Mouse (Mus musculus) forebrain, embryonic 11.5 days (tissue): ENCODE data around the gene Rtkn2. TPM values are rescaled to one million over a fixed set of nuclear protein-coding genes. Genes with fewer than 3 reads are reported as not detected.

ENCODE experiments used
- ATAC-seq: fragments of 200-750 bp; cut with Nextera tagmentation; replicated peaks from 2 replicates; pipeline ENCODE4 v1.8.0; 2017; ENCODE audit warnings: moderate TSS enrichment; ENCODE audit not compliant: low FRiP score
- DNase-seq: peaks from one replicate; pipeline ENCODE4 v3.0.0-alpha.2; 2017; ENCODE audit warnings: low spot score
- H3K27ac ChIP-seq: fragments of 300-500 bp; sonication (generic); 2 replicates; pipeline ENCODE4 v1.5.1; 2014; ENCODE audit warnings: low read depth, low read length
- H3K27me3 ChIP-seq: fragments of 300-500 bp; sonication (generic); 2 replicates; pipeline ENCODE4 v1.6.1; 2014; ENCODE audit warnings: mild to moderate bottlenecking, low read length, mixed read lengths; ENCODE audit not compliant: control insufficient read depth, insufficient read depth
- H3K36me3 ChIP-seq: fragments of 300-500 bp; sonication (generic); 2 replicates; pipeline ENCODE4 v1.6.1; 2014; ENCODE audit warnings: mild to moderate bottlenecking, low read length, moderate library complexity, mixed read lengths; ENCODE audit not compliant: control insufficient read depth, insufficient read depth
- H3K4me1 ChIP-seq: fragments of 300-500 bp; sonication (generic); replicated peaks from 2 replicates; pipeline ENCODE4 v1.6.1; 2014; ENCODE audit warnings: low read length, mixed read lengths; ENCODE audit not compliant: control insufficient read depth, insufficient read depth
- H3K4me2 ChIP-seq: fragments of 300-500 bp; sonication (generic); 2 replicates; pipeline ENCODE4 v1.6.1; 2014; ENCODE audit warnings: low read depth, mild to moderate bottlenecking, low read length, moderate library complexity, mixed read lengths; ENCODE audit not compliant: severe bottlenecking
- H3K4me3 ChIP-seq: fragments of 300-500 bp; sonication (generic); 2 replicates; pipeline ENCODE4 v1.5.1; 2014; ENCODE audit warnings: low read depth, low read length
- H3K9ac ChIP-seq: fragments of 300-500 bp; sonication (generic); 2 replicates; pipeline ENCODE4 v1.6.1; 2014; ENCODE audit warnings: low read length
- H3K9me3 ChIP-seq: fragments of 300-500 bp; sonication (generic); 2 replicates; pipeline ENCODE4 v1.6.1; 2016; ENCODE audit warnings: low read length, mixed read lengths; ENCODE audit not compliant: control insufficient read depth
- WGBS: fragments of 180-500 bp; shearing (Covaris S2); extraction: QIAGEN DNeasy Blood & Tissue Kit; methylation state at CpG from one replicate; pipeline ENCODE4 v1.1.7; 2014; 5-methylcytosine and 5-hydroxymethylcytosine counted together
- polyA plus RNA-seq: library from polyadenylated mRNA; unstranded; fragments of >200 nt; fragmentation: Nextera tagmentation; extraction: Ambion mirVana; gene quantifications from 2 replicates; pipeline ENCODE4 v1.2.1, GENCODE M21; 2014

Rtkn2 gene
- polyA plus RNA-seq, 1 experiment from 2014 or later = 28.5 TPM

- ATAC-seq (no peak), DNase-seq (no peak)
- H3K4me3 ChIP-seq = no peak overlapping the region
- H3K9ac ChIP-seq = no peak overlapping the region
- H3K27ac ChIP-seq = no peak overlapping the region
- H3K4me1 ChIP-seq = no peaks in the 10 kb centered on the region
- no peaks in the 10 kb centered on the region for H3K9me3 ChIP-seq
- H3K4me2 ChIP-seq = no peak overlapping the region
- 94% methylated on average over 3 of the region's 3 CpGs for WGBS
- H3K36me3 ChIP-seq = no peaks in the 10 kb centered on the region
- H3K27me3 ChIP-seq = no peaks in the 10 kb centered on the region
These were observed 99.3 kb downstream of the Rtkn2 start for GRCm38 (mm10) chr10:68078708-68079107.

- H3K9ac ChIP-seq = no peak overlapping the region
- H3K36me3 ChIP-seq = no peaks in the 10 kb centered on the region
- H3K4me3 ChIP-seq = no peak overlapping the region
- no peaks in the 10 kb centered on the region for H3K27me3 ChIP-seq
- H3K4me2 ChIP-seq = no peak overlapping the region
- 88% methylated on average over 10 of the region's 10 CpGs for WGBS
- H3K9me3 ChIP-seq = no peaks in the 10 kb centered on the region
- no peaks in the 10 kb centered on the region for H3K4me1 ChIP-seq
- ATAC-seq (no peak), DNase-seq (no peak)
- H3K27ac ChIP-seq = no peak overlapping the region
These were observed 100.7 kb downstream of the Rtkn2 start for GRCm38 (mm10) chr10:68079910-68080670.

GRCm38 (mm10) chr10:68081712-68082111 lies 102.3 kb downstream of the Rtkn2 start:
- Histone ChIP-seq H3K27ac (no peak overlapping the region), H3K36me3 (no peaks in the 10 kb centered on the region), H3K9me3 (no peaks in the 10 kb centered on the region), H3K4me3 (no peak overlapping the region), H3K9ac (no peak overlapping the region), H3K4me1 (no peaks in the 10 kb centered on the region), H3K4me2 (no peak overlapping the region), H3K27me3 (no peaks in the 10 kb centered on the region)
- 82% methylated on average over 6 of the region's 6 CpGs for WGBS
- no peak for ATAC-seq
- no peak for DNase-seq

- no peak overlapping the region for H3K9ac ChIP-seq
- ATAC-seq (no peak), DNase-seq (no peak)
- no peaks in the 10 kb centered on the region for H3K36me3 ChIP-seq
- 81% methylated on average over 4 of the region's 4 CpGs for WGBS
- no peak overlapping the region for H3K4me3 ChIP-seq
- no peaks in the 10 kb centered on the region for H3K27me3 ChIP-seq
- H3K4me1 ChIP-seq = no peaks in the 10 kb centered on the region
- H3K4me2 ChIP-seq = no peak overlapping the region
- no peak overlapping the region for H3K27ac ChIP-seq
- H3K9me3 ChIP-seq = no peaks in the 10 kb centered on the region
These were observed 106.2 kb downstream of the Rtkn2 start for GRCm38 (mm10) chr10:68085574-68085973.

GRCm38 (mm10) chr10:68086973-68087372 lies 107.6 kb downstream of the Rtkn2 start:
- DNase-seq (no peak), ATAC-seq (no peak)
- Histone ChIP-seq H3K9ac (no peak overlapping the region), H3K27ac (no peak overlapping the region), H3K9me3 (no peaks in the 10 kb centered on the region), H3K4me3 (no peak overlapping the region), H3K36me3 (no peaks in the 10 kb centered on the region), H3K4me1 (no peaks in the 10 kb centered on the region), H3K4me2 (no peak overlapping the region), H3K27me3 (no peaks in the 10 kb centered on the region)
- WGBS = 89% methylated on average over 4 of the region's 4 CpGs

GRCm38 (mm10) chr10:68087722-68088121 lies 108.4 kb downstream of the Rtkn2 start:
- Histone ChIP-seq H3K4me1 (no peaks in the 10 kb centered on the region), H3K27ac (no peak overlapping the region), H3K4me3 (no peak overlapping the region), H3K4me2 (no peak overlapping the region), H3K27me3 (no peaks in the 10 kb centered on the region), H3K9ac (no peak overlapping the region), H3K36me3 (no peaks in the 10 kb centered on the region), H3K9me3 (no peaks in the 10 kb centered on the region)
- DNase-seq (no peak), ATAC-seq (no peak)
- 78% methylated on average over 3 of the region's 3 CpGs for WGBS

GRCm38 (mm10) chr10:68089435-68090196 lies 110.2 kb downstream of the Rtkn2 start:
- Histone ChIP-seq H3K9ac (no peak overlapping the region), H3K4me2 (no peak overlapping the region), H3K36me3 (no peaks in the 10 kb centered on the region), H3K27ac (no peak overlapping the region), H3K27me3 (no peaks in the 10 kb centered on the region), H3K9me3 (no peaks in the 10 kb centered on the region), H3K4me1 (no peaks in the 10 kb centered on the region), H3K4me3 (no peak overlapping the region)
- ATAC-seq (no peak), DNase-seq (no peak)
- WGBS = 79% methylated on average over 15 of the region's 15 CpGs

GRCm38 (mm10) chr10:68090197-68090535 lies 110.8 kb downstream of the Rtkn2 start:
- no peaks in the 10 kb centered on the region for H3K4me1 ChIP-seq
- ATAC-seq (no peak), DNase-seq (no peak)
- H3K4me2 ChIP-seq = no peak overlapping the region
- no peak overlapping the region for H3K27ac ChIP-seq
- WGBS = 84% methylated on average over 4 of the region's 4 CpGs
- H3K4me3 ChIP-seq = no peak overlapping the region
- no peak overlapping the region for H3K9ac ChIP-seq
- no peaks in the 10 kb centered on the region for H3K27me3 ChIP-seq
- no peaks in the 10 kb centered on the region for H3K9me3 ChIP-seq
- H3K36me3 ChIP-seq = no peaks in the 10 kb centered on the region

- ATAC-seq (no peak), DNase-seq (no peak)
- Histone ChIP-seq H3K4me2 (no peak overlapping the region), H3K9me3 (no peaks in the 10 kb centered on the region), H3K4me3 (no peak overlapping the region), H3K9ac (no peak overlapping the region), H3K27me3 (no peaks in the 10 kb centered on the region), H3K27ac (no peak overlapping the region), H3K36me3 (no peaks in the 10 kb centered on the region), H3K4me1 (no peaks in the 10 kb centered on the region)
- 90% methylated on average over 3 of the region's 3 CpGs for WGBS
These were observed 111.2 kb downstream of the Rtkn2 start for GRCm38 (mm10) chr10:68090544-68090943.
